Mouse (Mus musculus): ENCODE results near the gene Cyyr1. TPM values are rescaled to one million over a fixed set of nuclear protein-coding genes. Genes with fewer than 3 reads are reported as not detected.

Cyyr1 gene
- total and polyA plus RNA-seq, 3 experiments, result 15.1 to 39.5 (median 37.4) TPM

GRCm38 (mm10) chr16:85527743-85528620 is 25.2 kb downstream of the Cyyr1 start:
- no peaks in the 10 kb centered on the region for H3K4me1 ChIP-seq (ENCODE audit: control insufficient read depth, insufficient read depth, low read length)

GRCm38 (mm10) chr16:85524589-85524988 is 28.6 kb downstream of the Cyyr1 start:
- H3K4me3 ChIP-seq, result no peak overlapping the region
- intact Hi-C loops (cut with DNase I), result no loop called here
- H3K27ac ChIP-seq, result no peak overlapping the region
- H3K9ac ChIP-seq (ENCODE audit: low read depth, low read length), result no peak overlapping the region
- 79% methylated on average over 8 of the region's 8 CpGs for WGBS
- TF ChIP-seq CTCF (IDR thresholded peaks at IDR 0.05), result no peak
- TF ChIP-seq EP300 (IDR thresholded peaks at IDR 0.05; ENCODE audit: insufficient read depth, low read depth, low read length), result no peak
- TF ChIP-seq POLR2A (IDR thresholded peaks at IDR 0.05; ENCODE audit: insufficient read depth, low read depth, low read length), result no peak
- peaks cover 2% of the 10 kb centered on the region; the same call in 1 of the 2 replicates for H3K79me2 ChIP-seq (replicated peaks; ENCODE audit: control insufficient read depth, insufficient read depth, low read length)
- no peak for DNase-seq
- H3K27me3 ChIP-seq (ENCODE audit: control insufficient read depth, insufficient read depth, low read length), result no peaks in the 10 kb centered on the region
- peaks cover 6% of the 10 kb centered on the region for H3K36me3 ChIP-seq (ENCODE audit: control insufficient read depth, insufficient read depth, low read length)
- H3K4me1 ChIP-seq (ENCODE audit: control insufficient read depth, insufficient read depth, low read length), result no peaks in the 10 kb centered on the region; the same call in 1 of the 2 replicates

More at GRCm38 (mm10) chr16:85527743-85528620, 25.2 kb downstream of the Cyyr1 start:
- intact Hi-C loops (cut with DNase I), result no loop called here
- DNase-seq, result peak in 1 of 2 experiments; percentile 20
- no peak overlapping the region; the same call in 1 of the 2 replicates for H3K4me3 ChIP-seq
- 54% methylated on average over 12 of the region's 12 CpGs for WGBS
- H3K27me3 ChIP-seq (ENCODE audit: control insufficient read depth, insufficient read depth, low read length), result no peaks in the 10 kb centered on the region
- peak overlapping the region; percentile 24 for H3K27ac ChIP-seq
- no peak overlapping the region for H3K9ac ChIP-seq (ENCODE audit: low read depth, low read length)
- no peaks in the 10 kb centered on the region for H3K36me3 ChIP-seq (ENCODE audit: control insufficient read depth, insufficient read depth, low read length)
- H3K79me2 ChIP-seq (replicated peaks; ENCODE audit: control insufficient read depth, insufficient read depth, low read length), result peaks cover 2% of the 10 kb centered on the region; the same call in 1 of the 2 replicates
- TF ChIP-seq POLR2A (IDR thresholded peaks at IDR 0.05; ENCODE audit: insufficient read depth, low read depth, low read length) (no peak), CTCF (IDR thresholded peaks at IDR 0.05) (peak; percentile 63)

- Histone ChIP-seq H3K27me3 (ENCODE audit: control insufficient read depth, insufficient read depth, low read length) (no peaks in the 10 kb centered on the region), H3K36me3 (ENCODE audit: control insufficient read depth, insufficient read depth, low read length) (peaks cover 19% of the 10 kb centered on the region), H3K27ac (no peak overlapping the region), H3K79me2 (replicated peaks; ENCODE audit: control insufficient read depth, insufficient read depth, low read length) (no peaks in the 10 kb centered on the region), H3K4me1 (ENCODE audit: control insufficient read depth, insufficient read depth, low read length) (no peaks in the 10 kb centered on the region; the same call in 1 of the 2 replicates), H3K4me3 (no peak overlapping the region), H3K9ac (ENCODE audit: low read depth, low read length) (no peak overlapping the region)
- no peak for DNase-seq
- intact Hi-C loops (cut with DNase I), result no loop called here
- 72% methylated on average over 6 of the region's 6 CpGs for WGBS
- TF ChIP-seq EP300 (IDR thresholded peaks at IDR 0.05; ENCODE audit: insufficient read depth, low read depth, low read length) (no peak), POLR2A (IDR thresholded peaks at IDR 0.05; ENCODE audit: insufficient read depth, low read depth, low read length) (no peak), CTCF (IDR thresholded peaks at IDR 0.05) (no peak)
These were observed 45.9 kb downstream of the Cyyr1 start for GRCm38 (mm10) chr16:85507264-85507663.

GRCm38 (mm10) chr16:85505108-85505507 is 48.1 kb downstream of the Cyyr1 start:
- no peak overlapping the region for H3K4me3 ChIP-seq
- 84% methylated on average over 3 of the region's 3 CpGs for WGBS
- peaks cover 19% of the 10 kb centered on the region for H3K36me3 ChIP-seq (ENCODE audit: control insufficient read depth, insufficient read depth, low read length)

GRCm38 (mm10) chr16:85503416-85503815 is 49.8 kb downstream of the Cyyr1 start:
- no peaks in the 10 kb centered on the region for H3K79me2 ChIP-seq (replicated peaks; ENCODE audit: control insufficient read depth, insufficient read depth, low read length)
- 65% methylated on average over 5 of the region's 5 CpGs for WGBS
- H3K9ac ChIP-seq (ENCODE audit: low read depth, low read length), result no peak overlapping the region
- no peak overlapping the region for H3K27ac ChIP-seq
- TF ChIP-seq POLR2A (IDR thresholded peaks at IDR 0.05; ENCODE audit: insufficient read depth, low read depth, low read length) (no peak), EP300 (IDR thresholded peaks at IDR 0.05; ENCODE audit: insufficient read depth, low read depth, low read length) (no peak), CTCF (IDR thresholded peaks at IDR 0.05) (no peak)
- intact Hi-C loops (cut with DNase I), result no loop called here
- no peak overlapping the region for H3K4me3 ChIP-seq
- peaks cover 17% of the 10 kb centered on the region for H3K36me3 ChIP-seq (ENCODE audit: control insufficient read depth, insufficient read depth, low read length)
- DNase-seq, result no peak
- H3K4me1 ChIP-seq (ENCODE audit: control insufficient read depth, insufficient read depth, low read length), result peaks cover 1% of the 10 kb centered on the region; the same call in 1 of the 2 replicates
- no peaks in the 10 kb centered on the region for H3K27me3 ChIP-seq (ENCODE audit: control insufficient read depth, insufficient read depth, low read length)

More at GRCm38 (mm10) chr16:85505108-85505507, 48.1 kb downstream of the Cyyr1 start:
- Histone ChIP-seq H3K79me2 (replicated peaks; ENCODE audit: control insufficient read depth, insufficient read depth, low read length) (no peaks in the 10 kb centered on the region), H3K27me3 (ENCODE audit: control insufficient read depth, insufficient read depth, low read length) (no peaks in the 10 kb centered on the region), H3K4me1 (ENCODE audit: control insufficient read depth, insufficient read depth, low read length) (peaks cover 1% of the 10 kb centered on the region; the same call in 1 of the 2 replicates), H3K27ac (no peak overlapping the region), H3K9ac (ENCODE audit: low read depth, low read length) (no peak overlapping the region)
- no peak for DNase-seq
- intact Hi-C loops (cut with DNase I), result no loop called here
- no peak for TF ChIP-seq POLR2A (IDR thresholded peaks at IDR 0.05; ENCODE audit: insufficient read depth, low read depth, low read length)
- TF ChIP-seq EP300 (IDR thresholded peaks at IDR 0.05; ENCODE audit: insufficient read depth, low read depth, low read length), result no peak
- no peak for TF ChIP-seq CTCF (IDR thresholded peaks at IDR 0.05)

GRCm38 (mm10) chr16:85495837-85496236 is 57.4 kb downstream of the Cyyr1 start:
- H3K9ac ChIP-seq (ENCODE audit: low read depth, low read length), result no peak overlapping the region
- intact Hi-C loops (cut with DNase I), result no loop called here
- 98% methylated on average over 2 of the region's 2 CpGs for WGBS
- peaks cover 3% of the 10 kb centered on the region; the same call in 1 of the 2 replicates for H3K4me1 ChIP-seq (ENCODE audit: control insufficient read depth, insufficient read depth, low read length)
- no peak overlapping the region for H3K27ac ChIP-seq
- H3K36me3 ChIP-seq (ENCODE audit: control insufficient read depth, insufficient read depth, low read length), result peaks cover 6% of the 10 kb centered on the region
- TF ChIP-seq CTCF (IDR thresholded peaks at IDR 0.05) (no peak), POLR2A (IDR thresholded peaks at IDR 0.05; ENCODE audit: insufficient read depth, low read depth, low read length) (no peak), EP300 (IDR thresholded peaks at IDR 0.05; ENCODE audit: insufficient read depth, low read depth, low read length) (no peak)
- H3K27me3 ChIP-seq (ENCODE audit: control insufficient read depth, insufficient read depth, low read length), result no peaks in the 10 kb centered on the region
- H3K79me2 ChIP-seq (replicated peaks; ENCODE audit: control insufficient read depth, insufficient read depth, low read length), result no peaks in the 10 kb centered on the region
- no peak overlapping the region for H3K4me3 ChIP-seq
- DNase-seq, result no peak

Data from heart, adult 2 months (tissue).